Mouse (Mus musculus) adrenal gland, postnatal 4 days (tissue): ENCODE measurements around the gene Tuba1a. TPM values are rescaled to one million over a fixed set of nuclear protein-coding genes. Genes with fewer than 3 reads are reported as not detected.
"Not testable (repeated sequence)": the region's sequence is repeated elsewhere in the genome, so short reads cannot be mapped to it uniquely, and the experiment has no call there.

Source experiments
- DNase-seq, 2 experiments: peaks; one replicate each; pipeline ENCODE4 v3.0.0; 2021 to 2022; ENCODE audit warnings: low spot score in 2 of 2, mixed read lengths in 2 of 2
- total RNA-seq, 2 experiments: library from RNA; stranded (reverse); gene quantifications; 2 replicates each; pipeline ENCODE4 v1.2.3; 2021

Gene Tuba1a
- total RNA-seq, 2 experiments from 2014 or later: 323 to 446 TPM

DNA sequence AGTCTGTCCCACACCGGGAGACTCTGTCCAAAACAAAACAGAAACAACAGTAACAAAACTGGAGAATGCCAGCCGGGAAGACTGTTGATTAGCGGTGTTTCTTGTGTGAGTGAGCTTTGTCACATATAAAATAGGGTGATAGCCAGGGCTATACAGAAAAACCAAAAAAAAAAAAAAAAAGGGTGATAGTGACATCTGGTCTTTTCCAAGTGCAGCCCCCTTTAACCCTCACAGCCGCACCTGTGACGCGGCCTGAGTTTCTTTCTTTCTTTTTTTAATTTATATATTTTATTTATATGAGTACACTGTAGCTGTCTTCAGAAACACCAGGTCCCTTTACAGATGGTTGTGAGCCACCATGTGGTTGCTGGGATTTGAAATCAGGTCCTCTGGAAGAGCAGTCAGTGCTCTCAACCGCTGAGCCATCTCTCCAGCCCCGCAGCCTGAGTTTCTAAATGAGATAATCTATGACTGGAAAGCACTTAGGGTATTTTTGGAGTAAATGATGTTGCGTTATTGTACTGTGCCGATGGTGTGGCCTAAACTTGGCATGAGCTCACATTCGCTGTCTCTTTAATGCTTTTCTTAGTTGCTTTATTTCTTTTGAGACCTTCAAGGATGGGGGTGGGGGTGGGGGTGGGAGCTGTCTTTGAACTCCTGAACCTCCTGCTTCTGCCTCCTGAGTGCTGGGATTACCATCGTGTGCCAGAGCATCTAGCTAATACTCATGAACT is 32.6 kb upstream of the Tuba1a start:
- DNase-seq: no peak

DNA sequence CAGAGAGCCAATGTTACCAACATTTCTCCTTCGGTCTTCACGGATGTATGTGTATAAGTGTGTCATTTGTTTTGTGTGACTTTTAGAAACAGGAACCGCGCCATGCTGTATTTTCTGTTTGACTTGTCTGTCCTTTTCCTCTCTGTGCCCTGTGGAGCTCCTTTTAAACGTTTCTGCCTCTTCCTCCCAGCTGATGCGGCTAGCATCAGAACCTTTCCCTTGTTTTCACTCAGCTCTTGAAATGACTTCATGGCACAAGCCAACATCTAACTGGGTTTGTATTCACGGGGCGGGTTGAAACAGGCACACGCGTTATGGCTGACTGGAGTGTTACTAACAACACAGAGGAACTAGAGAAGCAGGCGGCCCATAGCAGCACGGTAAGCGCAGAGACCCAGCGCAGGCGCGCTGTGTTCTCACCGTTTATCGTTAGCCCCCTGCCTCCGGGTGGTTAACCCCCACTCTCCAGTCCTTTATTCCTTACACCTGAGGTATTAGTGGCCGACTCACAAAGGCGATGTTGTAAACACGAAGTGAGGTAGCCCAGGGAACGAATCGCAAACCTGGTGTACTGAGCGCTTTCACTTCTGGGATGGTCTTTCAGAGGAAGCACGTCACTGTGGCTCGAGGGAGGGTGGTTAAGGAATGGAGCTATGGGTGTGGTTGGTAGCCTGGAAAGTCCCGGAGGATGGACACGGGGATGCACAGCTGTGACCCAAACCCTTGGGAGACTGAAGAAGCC is 31.9 kb upstream of the Tuba1a start:
- peak; percentile 42 to 54 for DNase-seq

DNA sequence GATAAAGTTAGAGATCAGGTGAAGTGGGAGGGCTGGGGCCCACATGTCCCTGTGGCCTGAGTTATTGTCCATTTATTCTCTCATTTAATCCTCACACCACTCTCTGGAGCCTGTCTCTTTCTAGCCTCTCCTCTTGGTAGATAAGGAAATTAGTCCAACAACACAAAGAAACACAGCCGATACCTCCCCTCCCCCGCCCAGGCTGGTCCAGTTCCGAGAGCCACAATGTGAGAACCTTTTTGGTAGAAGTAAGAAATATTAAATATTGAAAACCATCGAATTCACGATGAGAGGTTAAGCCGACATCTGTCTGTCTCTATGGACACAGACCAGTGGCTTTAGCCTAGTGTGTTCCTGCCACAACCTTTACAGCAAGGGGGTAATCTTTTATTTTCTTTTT is 31.2 kb upstream of the Tuba1a start:
- no peak for DNase-seq

DNA sequence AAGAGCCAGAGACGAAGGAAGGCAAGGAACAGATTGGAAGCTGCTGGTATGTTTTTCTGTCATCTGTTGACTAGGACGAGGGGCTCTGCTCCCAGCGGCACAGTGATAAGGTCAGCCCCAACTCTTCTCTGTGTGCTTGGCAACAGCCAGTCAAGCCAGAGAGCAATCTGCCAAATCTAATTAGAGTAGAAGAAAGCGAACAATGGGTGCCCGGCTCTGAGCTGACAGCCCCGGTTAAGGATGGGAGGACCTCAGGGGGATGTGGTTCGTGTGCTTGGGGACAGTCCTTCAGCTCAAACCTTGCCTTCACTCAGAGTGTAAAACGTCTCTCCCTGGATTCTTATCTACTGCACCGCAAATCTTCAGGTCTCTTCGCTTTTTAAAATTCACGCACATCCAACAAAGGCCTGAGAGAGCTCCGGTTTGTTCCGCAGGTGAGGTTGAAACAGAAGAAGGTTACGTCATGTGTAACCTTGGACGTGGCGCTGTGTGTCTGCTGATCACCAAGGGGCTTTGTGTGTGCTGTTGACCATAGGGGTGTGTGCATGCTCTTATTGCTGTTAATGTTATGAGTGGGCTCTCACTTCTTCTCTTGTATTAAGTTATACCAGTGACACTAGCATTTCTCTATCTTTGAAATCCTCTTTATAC is 30.1 kb upstream of the Tuba1a start:
- DNase-seq: no peak

DNA sequence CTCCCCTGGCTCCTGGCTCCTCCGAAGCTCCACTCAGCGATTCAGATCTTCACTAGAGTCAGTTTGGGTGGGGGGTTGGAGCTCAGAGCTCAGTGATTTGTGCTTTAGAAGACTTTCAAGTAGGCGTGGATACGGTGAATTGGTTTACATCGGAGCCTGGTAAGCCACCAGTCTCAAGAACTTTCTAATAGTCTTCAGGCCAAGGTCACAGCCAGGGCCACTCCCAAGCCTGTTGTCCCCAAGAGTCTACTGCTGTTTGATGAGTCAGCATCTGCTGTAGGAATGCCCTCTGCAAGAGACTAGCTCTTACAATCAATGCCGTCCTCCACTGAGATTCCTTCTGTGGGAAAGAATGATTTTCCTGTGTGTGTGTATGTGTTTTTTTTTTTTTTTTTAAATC is 28.6 kb upstream of the Tuba1a start:
- no peak for DNase-seq

DNA sequence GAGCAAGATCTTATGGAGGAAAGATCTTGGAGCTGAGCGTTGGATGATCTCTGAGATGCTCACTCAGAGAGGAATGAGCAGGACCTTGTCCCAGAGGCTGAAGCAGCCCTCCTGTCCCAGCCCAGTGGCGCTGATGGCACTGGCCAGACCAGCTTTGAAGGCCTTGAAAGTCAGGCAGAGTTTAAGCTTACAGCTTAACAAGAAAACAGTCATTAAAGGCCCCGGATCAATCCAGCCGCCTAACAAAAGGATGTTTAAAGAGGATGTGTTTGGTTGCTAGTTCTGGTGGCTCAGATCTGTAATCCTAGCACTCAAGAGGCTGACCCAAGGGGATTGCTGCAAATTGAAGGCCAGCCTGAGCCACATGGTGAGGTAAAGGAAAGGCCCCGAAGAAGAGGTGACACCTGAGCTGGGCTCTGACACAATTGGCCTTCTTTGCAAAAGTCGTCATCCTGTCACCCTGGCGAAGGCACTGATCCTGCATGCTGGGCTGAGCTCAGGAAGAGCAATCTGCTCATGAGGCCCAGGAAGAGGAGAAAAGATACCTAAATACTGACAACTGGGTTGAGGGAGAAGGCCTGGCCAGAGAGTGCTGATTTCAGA is 26.6 kb upstream of the Tuba1a start:
- no peak for DNase-seq

DNA sequence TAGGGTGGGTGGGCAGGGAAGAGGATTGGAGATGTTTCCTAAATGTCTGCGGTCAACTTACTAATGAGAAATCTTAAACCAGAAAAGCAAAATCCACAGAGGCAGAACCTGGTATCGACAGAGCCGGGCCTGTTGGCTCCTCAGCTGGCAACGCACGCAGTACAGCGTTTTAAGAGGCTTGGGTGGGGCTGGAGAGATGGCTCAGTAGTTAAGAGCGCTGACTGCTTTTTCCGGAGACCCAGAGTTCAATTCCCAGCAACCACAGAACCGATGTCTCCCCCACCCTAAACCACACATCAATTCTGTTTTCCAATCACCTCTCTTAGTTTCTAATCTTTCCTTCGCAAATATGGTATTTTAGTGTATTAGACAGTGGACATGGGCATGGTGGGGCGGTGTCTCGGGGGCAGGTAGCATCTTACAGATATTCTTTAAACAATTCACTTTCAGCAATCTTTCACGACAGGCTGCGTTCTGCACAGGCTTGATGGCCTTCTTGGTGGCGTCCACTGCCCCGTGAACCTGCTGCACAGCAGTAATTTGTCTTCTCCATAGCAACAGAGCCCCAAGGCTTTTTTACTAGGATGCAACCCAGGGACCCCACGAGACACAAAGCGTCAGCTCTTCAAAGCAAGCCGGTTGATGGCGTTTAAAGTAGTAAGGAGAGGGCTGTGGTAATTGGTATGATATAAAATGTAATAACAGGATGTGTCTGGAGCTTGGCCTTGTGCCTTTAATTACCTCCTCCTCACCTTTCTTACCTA is 25.1 kb upstream of the Tuba1a start:
- DNase-seq: no peak

DNA sequence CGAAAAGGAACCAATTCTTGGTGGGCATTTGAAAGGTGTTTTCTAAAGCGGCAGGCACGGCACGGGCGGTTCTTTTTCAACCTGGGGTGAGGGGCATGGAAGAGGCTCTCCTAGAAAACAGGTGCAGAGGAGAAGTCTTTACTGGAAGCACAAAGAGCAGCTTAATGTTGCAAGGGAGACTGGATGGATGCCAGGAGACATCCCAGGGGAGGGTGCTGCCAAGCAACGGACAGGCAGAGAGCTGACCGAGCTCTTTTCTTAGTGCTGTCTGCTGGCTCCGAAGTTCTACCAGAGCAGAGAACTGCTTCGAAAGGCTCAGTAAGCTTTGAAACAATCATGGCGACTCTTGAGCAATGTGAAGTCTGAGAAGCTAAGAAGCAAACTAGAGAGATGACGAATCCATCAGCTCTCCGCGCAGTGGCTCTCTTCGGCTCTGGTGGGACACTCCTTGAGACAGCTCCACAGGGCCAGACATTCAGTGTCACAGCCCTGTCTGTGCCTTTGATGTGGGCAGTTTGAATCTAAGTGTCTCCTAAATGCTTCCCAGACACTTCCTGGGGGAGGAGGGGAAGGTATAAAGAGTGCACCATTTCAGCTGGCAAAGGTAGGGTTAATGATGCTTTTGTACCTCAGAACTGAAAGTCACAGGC is 24.4 kb upstream of the Tuba1a start:
- peak in 1 of 2 experiments; percentile 52 for DNase-seq

DNA sequence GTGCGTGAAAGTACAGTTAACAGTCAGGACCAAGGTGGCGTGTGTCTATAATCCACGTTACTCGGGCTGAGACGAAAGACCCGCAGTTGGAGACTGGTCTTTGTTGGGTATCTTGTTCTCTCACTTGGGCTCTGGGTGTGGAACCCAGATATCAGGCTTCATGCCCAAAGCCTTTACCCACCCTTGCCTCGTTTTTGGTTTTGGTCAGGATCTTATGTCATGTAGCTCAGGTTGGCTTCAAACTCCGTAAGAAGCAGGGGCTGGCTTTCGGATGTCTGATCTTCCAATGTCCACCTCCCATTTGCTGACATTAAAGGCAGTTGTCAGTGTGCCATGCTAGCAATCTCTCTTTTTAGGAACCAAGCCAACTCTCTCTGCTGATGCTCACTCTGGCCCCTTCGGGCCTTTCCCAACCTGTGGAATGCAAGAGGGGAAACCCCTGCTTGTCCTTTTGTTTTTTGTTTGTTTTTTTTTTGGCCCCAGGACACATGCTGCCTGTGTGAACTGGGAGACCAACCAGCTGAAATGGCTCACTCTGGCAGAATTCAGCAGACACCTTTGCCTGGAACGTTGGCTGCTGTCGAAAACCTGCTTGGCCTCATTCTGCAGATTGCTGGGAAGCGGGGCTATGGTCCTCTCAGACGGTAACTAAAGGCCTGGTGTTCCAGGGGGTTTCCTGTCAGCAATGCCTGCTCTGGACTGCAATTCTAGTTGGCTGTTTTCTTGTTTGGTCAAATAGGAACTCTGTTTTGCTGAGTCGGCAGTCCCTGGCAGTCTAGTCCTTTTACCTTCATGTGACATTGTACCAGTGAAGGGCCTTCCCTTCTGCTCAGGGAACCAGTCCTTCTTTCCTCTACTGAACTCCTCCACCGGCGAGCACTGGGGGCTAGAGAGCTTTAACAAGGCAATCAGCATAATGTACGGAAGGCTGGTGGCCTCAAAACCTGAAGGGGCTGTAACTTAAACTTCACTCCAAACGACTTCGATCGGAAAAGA is 23.6 kb upstream of the Tuba1a start:
- no peak for DNase-seq

DNA sequence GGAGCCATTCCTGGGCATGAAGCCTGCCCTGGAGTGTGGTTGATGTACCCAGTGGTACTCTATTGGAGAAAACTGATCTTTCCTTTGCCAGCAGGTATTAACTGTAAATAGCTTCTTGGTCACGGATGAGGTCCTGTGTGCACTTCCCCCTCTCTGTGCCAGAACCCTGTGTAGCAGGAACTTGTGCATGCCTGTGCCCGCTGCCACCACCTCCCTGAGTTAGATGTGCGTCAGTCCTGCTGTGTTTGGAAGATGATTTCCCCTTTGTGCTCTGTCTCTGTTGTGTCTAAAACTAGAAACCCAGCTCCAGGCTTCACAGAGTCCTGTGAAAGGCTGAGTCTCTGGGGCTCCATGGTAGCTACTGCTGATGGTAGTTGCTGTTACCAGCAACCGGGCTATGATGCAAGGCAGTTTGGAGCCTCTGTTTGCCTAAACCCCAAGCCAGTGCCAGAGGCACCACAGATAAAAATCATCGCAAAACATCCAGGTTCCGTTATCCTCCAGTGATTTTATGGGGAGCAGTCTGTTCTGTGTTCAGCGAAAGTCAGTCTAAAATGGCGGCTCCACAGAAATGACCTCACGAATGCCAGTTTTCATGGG is 19.6 kb upstream of the Tuba1a start:
- DNase-seq: no peak

DNA sequence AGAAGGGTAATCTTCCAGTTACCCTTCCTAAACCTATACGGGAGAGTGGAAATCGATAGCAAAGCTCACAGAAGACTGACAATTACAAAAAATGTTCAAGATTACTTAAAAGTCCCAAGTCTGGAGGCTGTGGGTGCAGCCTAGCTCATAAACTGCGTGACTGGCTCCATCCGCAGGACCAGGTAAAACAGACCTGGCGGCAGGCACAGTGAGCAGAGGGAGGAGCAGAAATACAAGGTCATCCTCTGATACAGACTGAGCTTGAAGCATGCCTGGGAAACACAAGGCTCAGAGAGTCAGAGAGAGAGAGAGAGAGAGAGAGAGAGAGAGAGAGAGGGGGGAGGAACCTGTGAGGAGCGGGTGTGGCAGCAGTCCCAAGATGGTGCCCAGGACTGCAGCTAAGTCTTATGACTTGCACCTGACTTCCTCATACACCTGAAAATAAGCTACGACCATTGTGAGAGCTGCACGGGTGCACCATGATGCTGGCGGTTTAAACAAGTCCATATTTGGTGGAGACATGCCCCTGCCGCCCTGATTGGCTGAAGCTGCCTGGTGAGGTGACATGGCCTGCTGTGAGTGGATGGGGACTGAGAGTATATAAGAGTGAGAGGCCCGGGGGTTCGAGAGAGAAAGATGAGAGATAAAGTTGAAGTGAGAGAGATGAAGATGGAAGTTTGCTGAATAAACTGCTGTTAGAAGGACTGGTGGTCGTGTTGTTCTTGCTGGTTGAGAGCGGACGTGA is 18.2 kb upstream of the Tuba1a start:
- DNase-seq: not testable (repeated sequence)

DNA sequence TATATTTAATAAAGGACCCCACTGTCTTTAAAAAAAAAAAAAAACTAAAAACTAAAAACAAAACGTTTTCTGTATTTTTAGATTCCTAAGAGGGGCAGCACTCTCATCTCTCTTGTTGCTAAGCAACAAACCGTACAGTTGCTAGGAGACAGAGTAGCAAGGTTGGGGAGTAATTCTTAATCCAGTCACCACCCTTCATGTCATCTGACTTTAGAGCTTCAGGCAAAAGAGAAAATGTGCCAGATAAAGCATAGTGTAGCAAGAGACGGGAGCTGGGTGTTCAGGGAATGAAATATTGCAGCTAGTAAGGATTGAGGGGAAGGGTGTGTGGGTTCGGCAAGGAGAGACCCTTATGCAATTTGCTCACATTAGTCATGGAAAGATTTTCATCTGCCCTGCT is 17.6 kb upstream of the Tuba1a start:
- DNase-seq: no peak

DNA sequence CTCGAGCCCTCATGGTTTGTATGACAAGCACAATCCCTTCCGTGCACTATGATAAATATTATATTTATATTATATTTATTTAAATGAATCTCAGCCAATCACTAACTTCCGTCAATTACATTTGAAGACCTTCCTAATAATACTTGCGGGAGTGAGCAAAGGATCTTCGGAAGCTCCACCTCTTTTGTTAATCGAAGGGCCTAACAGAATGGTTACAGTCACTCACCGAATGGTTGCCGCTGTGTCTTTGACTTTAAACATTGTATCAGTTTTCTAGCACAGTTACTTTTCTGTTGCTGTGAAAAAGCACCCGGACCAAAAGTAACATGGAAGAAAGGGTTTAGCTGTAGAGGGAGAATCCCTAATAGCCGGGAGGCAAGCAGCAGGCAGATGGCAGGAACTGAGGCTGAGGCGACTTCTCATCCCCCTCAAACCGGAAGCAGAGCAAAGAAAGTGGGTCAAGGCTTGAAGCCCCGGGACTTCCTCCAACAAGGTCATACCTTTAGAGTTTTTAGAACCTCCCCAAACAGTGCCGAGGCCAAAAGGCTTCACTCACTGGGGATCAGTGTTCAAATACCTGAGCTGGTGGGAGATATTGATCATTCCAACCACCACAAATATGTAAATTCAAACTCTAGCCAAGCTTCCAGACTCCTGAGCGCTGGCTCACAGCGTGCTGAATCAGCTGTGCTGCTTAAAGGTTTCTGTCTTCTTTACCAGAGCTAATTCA is 16.0 kb upstream of the Tuba1a start:
- DNase-seq: no peak

DNA sequence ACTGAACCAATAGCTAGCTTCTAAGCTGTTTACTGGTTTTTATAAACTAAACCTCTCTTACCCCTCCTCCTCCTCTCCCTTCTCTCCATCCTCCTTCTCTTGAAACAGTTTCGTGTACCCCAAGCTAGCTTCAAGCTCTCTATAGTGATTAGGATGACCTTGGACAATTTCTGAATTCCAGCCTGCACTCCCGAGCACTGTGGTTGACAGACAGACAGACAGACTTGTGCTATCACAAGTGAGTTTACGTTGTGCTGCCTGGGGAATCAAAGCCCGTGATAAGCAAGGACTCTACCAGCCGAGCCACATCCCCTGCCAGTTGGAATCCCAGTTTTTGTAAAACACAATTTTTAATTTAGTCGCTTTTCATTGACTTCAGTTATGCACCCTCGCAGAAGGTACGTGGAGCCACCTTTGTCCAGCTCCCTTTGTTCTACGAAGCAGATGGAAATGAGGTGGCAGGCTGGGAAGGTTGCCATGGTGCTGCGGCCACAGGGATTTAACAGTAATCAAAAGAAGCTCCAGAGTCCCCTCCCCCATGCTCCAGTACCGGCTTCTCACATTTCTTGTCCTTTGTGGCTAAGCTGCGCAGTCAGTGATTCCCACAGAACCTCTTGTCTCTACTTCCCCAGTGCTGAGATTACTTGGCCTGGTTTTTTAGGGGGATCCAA is 15.3 kb upstream of the Tuba1a start:
- DNase-seq: no peak

DNA sequence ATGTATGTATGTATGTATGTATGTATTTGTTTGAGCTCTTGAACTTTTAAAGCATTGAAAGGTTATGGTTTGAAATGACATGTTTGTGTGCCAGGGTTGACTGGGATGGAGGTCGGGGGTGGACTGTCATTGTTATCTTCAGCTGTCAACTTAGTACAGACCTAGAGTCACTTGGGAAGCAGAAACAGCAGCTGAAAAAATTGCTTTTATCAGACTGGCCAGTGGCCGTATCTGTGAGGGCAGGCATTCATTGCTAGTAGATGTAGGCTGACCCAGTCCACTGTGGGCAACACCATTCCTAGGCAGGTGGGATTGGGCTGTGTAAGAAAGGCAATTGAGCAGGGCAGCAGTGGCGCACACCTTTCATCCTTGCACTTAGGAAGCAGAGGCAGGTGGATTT is 6.0 kb upstream of the Tuba1a start:
- DNase-seq: no peak

DNA sequence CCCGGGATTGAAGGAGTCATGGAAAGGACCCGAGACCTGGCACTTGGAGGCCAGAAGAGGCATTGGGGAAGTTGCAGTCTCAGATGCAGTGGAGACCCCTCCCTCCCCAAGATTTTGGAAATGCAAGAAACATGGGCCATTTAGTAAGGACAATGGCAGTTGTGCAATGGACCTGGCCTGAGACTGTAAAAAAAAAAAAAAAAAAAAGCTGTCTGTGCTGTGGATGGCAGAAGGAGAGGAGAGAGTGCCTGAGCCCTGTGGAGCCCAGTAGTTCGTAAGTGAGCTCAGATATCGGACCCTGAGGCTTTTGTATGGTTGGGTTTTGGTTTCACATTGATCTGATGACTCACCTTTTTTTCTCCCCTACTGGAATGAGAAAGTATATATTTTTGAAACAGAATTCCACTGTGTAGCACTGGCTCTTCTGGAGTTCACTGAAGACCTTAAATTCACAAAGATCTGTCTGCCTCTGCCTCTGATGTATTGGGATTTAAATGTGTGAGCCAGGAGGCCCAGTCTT is 5.5 kb upstream of the Tuba1a start:
- no peak for DNase-seq

DNA sequence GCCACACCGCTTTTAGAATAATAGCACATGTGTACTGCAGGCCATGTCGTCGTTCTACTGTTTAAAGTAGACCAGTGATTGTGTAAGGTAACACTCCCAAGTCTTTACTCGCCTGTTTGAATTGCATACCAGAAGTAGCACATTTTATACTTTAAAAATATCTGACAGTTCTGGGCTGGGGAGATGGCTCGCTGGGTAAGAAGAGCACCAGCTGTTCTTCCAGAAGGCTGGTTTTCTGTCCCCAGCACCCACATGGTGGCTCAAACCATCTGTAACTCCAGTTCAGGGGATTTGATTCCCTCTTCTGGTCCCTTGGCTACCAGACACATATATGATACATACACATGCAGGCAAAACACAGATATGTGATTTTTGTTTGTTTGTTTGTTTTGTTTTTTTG is 4.0 kb upstream of the Tuba1a start:
- DNase-seq: no peak
